Mouse (Mus musculus) embryo, embryonic 10.5 days (tissue): Measurements from ENCODE around the gene Il10.
A peak's percentile ranks its signal among the peaks of the same experiment; 100 is the strongest.

Experiments used
- DNase-seq: peaks from one replicate; pipeline ENCODE4 v3.0.0-alpha.2; 2015; ENCODE audit warnings: low spot score

Gene Il10

DNA sequence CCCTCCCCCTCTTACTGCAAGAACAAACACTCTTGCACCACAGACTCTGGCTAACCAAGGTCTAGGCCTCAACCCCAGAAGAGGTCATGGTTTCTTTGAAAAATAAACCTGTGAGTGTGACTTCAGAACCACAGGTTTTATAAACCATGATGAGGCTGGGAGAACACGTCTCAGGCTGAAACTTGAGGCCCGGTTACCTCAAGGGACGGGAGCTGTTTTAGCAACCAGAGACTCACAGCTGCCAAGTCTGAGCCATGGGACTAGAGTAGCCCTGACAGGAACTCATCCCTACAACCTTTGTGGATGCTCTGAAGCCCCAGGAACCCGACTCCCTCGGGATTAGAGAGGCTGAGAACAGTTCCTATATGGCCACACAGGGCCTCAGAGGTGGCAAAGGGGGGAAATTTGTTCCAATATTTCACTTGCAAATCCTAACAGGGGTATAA is 29.7 kb downstream of the Il10 start:
- DNase-seq: no peak

DNA sequence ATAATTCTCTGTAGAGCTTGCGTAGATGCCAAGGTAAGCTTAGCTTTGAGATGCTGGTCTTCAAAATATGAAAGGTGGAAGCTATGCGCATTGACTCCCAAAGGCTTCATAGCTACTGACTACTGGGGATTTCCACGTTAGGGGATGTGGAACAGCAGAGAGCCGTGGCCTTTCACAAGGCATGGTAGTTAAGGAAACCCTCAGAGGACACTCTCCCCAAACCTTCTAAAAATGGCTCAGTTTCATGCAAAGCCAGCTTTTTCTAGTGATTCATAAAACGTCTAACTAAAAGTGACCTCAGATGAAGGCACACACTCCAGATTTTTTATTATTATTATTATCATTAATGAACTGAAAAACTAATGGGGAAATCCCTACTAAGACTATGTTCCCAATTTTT is 30.4 kb downstream of the Il10 start:
- no peak for DNase-seq

DNA sequence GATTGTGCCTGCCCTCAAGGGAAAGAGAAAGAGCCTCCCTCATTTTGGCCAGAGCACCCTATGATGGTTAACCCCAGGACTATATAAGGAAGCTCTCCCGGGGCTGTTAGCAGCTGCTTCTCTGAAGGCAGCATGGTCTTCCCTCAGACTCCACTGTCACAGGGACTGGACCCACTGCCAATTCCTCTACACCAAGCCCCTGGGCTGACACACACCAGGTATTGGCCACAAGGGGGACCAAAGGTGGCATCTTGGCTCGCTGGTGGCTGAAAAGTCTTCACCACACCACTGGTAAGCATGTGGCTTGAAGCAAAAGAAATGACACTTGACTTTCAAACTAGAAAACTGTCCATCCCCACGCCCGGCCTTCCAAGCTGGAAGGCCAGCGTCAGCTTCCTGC is 31.0 kb downstream of the Il10 start:
- no peak for DNase-seq

DNA sequence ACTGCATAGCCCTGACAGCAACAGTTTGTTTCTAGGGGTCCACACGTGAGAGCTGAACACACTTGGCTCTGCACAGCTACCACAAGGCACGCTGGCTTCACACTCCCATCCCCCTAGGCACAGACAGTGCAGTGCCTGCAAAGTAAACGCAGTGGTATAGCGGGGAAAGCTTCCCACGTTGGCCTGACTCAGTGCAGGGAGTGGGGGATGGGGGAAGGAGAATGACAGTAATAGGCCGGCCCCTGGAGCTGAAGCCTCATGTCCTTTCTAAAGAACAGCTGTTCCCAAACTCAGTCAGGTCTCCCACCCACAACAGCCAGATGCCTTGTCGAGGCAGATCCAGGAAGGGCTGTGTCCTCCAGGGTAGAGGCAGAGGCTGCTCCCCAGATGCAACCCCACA is 31.4 kb downstream of the Il10 start:
- DNase-seq: peak; percentile 19

DNA sequence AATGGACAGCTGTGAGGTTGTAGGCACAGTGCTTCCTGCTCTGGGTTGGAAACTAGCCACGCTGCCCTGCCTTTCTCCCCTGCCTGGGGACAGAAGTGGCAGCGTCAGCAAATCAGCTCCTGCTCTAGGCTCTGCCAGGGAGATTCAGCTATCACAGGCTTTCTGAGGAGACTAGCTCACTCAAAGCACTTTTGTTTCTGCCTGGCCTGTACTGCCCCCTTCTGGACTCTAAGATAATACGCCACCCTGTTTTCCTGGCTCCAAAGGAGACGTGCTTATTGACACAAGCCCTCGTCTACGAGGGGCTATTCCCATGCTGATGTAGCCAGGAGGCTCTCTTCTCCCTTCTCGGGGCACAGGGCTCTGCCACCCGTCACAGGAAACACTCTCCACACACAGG is 33.6 kb downstream of the Il10 start:
- DNase-seq: peak; percentile 93

DNA sequence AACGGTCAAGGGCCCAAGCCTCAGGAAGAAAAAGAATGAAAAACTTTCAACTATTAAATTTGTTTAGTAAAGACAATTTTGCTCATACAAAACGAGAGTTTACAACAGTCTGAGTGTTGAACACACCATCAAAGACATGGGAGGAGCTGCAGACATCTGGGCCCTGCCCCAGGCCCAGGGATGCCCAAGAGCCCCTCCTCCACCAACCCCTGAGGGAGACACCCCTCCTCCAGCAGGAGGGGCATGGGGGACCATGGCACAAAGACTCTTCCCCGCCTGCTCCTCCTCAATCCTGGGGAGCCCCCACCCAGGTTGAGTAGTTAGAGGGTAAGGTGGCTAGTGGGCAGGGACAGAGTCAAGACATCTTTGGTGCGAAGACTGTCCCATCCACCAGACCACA is 34.0 kb downstream of the Il10 start:
- no peak for DNase-seq

DNA sequence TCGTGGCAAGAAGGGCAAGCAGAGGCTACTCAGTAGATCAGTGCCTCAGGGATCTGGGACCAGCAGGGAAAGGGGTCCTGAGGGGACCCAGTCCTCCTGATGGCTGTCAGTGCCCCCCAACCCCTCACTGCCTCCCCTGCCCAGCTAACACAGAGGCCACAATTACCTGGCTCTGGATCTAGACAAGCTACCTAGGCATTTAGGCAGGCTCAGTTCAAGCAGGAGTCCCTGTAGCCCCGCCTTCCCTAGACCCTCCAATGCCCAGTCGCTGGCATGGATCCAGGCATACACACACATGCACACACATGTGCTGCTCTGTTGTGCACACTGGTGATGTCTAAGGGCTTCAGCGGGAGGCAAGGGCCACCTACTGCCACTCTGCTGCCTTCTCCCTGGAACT is 34.6 kb downstream of the Il10 start:
- no peak for DNase-seq

DNA sequence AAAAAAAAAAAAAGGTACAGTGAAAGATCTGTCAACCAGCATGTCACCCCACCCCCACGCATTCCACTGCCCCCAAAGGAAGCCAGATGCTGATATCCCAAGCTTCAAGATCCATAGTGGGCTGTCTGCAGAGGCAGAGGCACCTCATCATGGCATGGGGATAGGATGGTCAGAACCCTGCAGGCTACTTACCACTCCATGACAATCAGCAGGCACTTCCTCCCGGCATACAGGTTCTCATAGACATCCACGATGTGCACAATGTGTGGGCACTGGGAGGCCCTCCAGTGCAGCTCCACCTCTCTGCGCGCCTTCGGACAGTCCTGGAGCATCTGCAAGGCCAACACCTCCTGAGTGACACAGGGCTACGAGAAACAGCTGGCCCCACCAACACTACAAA is 38.8 kb downstream of the Il10 start:
- no peak for DNase-seq

DNA sequence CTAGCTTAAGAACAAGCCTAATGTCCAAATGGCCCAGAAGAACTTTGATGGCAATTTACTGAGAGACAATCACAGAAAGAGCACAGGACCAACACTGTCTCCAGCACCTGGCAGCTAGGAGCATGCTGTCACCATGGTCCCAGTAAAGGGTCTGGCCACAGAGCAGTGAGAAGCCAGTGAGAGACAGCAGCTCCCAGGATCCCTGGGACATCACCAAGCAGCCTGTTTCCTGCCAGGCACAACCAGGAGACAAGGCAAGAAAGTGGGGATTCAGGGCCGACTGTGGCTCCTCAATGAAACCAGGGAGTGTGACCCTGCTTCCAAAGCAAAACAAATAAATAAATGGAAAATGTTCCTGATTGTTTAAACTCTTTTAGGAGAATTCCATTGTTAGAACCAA is 39.8 kb downstream of the Il10 start:
- no peak for DNase-seq

DNA sequence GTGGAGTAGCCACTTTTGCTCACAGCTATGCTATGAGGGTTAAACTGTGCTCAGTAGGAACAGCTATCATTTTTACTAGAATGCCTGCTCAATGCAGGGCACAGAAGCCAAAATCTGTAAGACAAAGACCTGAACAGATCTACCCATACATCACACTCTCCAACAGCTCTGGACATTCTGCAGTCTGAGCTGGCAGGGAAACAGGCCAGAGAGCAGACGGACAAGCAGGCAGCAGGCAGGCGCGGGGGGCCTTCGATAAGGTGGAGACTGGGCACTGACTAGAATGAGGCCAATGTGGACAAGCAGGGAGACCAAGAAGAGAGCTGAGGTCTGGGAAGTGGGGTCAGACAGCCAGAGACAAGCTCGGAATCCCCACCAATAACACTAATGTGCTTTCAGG is 40.2 kb downstream of the Il10 start:
- DNase-seq: no peak

DNA sequence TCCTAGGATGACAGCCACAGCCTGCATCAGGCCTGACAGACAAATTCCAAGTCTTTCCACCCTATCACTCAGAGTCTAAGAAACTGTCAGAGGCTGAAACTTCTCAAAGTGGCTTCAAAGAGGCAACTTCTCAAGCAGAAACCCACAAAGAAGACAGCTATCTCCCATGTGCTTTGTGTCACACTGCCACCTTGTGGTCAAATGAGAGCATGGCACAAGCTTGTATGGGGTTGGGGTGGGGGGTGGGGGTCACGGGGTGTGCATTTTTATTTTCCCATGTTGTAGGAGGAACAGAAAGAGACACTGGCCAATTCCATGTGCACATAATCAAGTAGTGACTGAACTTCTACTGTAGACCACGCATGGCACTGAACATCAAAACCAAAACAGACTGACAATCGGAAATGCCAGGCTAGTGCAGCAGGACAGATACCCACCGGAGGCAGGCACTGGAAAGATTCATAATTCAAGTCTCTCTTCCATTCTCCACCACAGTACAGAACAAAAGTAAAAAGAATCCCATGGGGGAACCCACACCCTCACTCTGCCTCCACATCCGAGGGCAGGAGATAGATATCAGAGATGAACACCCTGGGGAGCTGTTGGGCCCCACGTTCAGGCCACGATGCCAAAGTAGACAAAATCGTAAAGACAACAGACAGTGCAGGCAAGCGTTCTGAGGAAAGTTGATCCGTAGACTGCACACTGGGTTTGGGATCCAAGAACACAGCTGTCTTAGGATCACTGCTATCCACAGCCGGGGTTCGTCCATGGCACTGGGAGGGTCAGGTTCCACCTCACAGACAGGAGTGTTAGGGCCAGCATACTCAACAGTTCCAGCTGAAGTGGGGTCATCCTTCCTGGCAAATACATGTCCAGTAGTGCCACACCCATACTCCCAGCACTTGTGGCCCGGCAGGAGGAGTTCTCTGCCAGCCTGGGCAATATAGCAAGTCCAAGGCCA is 40.9 kb downstream of the Il10 start:
- DNase-seq: peak; percentile 72

DNA sequence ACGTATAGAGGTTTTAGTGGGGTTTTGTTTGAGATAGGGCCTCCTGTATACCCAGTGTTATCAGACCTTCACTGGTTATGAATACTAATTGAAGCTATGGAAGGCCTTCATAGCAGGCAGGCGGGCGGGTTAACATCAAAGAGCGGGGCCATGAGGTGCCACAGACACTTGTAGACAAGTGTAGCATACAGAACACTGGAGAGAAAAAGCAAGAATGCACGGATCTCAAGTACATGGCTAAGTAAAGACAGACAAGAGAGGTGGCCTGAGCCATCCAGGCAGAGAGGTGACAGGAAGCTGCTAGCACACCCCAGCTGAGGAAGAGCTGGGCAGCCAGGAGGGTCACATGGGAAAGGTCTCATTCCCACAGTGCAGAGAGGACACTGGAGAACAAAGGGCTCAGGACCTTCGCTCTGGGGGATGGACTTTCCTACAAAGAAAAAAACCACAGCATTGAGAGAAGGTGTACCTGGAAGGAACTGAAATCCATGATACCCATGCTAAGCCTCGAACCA is 42.2 kb downstream of the Il10 start:
- DNase-seq: no peak

DNA sequence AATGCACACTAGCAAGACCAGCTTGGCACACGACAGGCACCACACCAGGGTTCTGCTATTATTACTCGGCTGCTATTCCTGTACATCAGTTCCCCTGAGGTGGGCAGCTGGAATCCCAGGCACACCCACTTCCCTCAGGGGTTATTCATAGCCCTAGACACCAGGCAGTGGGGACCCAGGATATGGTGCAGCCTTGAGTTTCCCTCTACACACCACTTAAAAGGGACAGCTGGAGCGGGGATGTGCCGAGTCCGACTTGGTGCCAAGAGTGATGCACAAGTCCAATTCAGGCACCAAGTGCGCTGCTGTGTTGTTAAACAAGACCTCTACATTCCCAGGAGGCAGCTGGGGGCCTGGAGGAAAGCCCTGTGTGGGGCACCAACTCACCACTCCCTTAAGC is 43.2 kb downstream of the Il10 start:
- DNase-seq: no peak

DNA sequence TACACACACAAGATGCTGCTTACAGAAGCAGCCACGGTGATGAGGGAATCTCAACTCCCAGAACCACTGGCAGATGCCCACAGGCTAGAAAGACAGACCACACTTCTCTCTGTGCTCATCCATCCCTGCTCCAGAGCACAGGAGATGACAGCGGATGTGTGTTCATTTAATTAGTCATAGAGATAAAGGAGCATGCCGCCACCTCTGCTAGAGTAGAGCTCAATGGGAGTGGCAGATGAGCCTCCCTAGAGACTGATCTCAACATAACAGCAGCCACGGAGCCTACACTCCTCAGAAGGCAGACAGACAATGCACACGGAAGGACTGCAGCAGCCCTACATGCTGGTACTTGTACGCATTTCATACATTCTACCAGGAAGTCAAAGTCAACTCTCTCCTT is 44.6 kb downstream of the Il10 start:
- peak; percentile 28 for DNase-seq

DNA sequence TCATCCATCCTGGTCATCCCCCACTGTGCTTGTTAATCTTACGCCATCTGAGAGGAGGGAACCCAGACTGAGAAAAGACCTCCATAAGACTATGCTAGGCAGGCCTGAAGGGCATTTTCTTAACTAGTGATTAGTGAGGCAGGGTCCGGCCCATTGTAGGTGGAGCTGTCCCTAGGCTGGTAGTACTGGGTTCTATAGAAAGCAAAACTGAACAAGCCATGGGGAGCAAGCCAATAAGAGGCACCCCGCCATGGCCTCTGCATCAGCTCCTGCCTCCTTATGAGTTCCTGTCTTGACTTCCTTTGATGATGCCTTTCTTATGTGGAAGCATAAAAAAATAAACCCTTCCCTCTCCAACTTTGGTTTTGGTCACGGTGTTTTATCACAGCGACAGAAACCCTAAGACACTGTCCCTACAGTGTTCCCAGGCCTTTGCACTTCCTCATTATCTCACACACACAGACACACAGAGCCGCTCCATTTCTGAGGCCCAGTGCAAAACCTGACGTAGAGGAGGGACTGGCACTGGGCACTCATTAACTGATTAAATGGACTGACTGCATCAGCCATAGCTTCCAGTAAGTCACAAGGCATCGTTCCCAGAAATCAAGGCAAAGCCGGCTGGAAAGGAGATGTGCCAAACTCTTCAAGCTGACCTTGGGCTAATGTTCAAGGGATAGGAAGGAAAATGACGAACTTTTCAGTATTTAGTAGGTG is 48.5 kb downstream of the Il10 start:
- no peak for DNase-seq

DNA sequence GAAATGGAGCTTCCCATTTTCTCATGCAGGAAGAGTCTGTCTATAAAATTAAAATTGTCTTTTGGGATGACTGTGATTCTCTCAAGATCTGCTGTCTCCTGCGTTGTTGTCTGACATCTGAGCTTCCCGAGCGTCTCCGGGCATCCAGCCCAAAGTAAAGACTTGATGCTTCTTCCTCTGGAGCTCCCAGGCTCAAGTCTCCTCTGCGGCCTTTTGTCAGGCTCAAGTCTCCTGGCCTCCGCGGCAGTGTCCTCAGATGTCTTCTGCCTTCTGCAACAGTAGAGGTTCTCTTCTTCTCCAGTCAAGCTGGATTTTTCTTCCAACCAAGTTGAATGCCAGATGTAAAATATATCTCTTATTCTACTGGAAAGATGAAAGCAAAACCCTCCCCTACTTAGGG is 49.4 kb downstream of the Il10 start:
- no peak for DNase-seq

DNA sequence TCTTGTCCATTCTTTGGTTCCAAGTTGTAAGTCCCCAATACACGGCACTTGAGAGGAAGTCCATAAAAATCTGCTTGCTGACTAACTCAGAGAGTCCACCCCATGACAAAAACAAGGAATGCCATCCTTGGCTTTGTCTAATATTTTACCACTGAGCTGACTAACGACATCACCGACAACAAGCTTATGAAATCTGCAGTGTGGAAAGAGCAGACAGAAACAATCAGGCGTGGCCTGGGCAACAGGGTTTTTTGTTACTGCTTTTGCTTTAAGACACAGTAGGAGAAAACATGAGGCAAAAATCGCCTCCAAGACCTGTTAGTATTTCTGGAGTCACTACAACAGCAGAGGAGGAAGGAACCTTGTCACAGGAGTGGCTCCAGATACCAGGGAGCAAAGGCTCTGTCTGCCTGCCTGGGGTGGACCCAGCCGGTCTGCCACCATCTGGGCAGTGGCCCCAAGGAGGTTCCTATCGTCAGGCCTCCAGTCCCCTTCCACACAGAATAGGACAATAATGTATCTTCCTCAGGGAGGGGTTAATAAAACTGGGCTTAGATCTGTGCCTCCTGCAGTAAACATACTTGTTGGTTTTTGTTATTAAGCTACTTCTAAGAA is 52.8 kb downstream of the Il10 start:
- no peak for DNase-seq

DNA sequence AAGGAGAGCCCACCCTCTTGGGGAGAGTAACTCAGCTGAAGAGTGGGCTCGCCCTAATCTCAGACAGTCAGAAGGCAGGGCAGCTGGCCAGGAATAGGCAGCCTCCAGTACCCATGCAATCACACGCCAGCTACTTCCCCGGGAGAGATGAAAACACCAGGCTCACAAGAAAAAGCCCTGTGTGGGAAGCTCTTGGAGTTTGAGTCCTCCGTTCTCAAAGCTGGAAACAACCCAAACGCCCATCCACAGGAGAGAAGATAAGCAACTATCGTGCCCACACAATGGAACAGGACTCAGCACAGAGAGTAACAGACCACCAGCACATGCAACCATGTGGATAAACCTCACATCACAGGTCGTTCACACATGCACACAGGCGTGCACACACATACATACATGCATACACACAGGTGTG is 54.9 kb downstream of the Il10 start:
- no peak for DNase-seq
